Mouse (Mus musculus) liver, embryonic 13.5 days (tissue): ENCODE measurements around the gene Mosmo. TPM values are rescaled to one million over a fixed set of nuclear protein-coding genes. Genes with fewer than 3 reads are reported as not detected.
A peak's percentile ranks its signal among the peaks of the same experiment; 100 is the strongest.

Experiments used
- ATAC-seq: fragments of 200-750 bp; cut with Nextera tagmentation; 2 replicates; pipeline ENCODE4 v1.8.0; 2017; ENCODE audit warnings: low read depth, mild to moderate bottlenecking, moderate number of reproducible peaks, moderate library complexity
- DNase-seq: peaks from one replicate; pipeline ENCODE4 v3.0.0; 2022
- H3K27ac ChIP-seq: fragments of 300-500 bp; sonication (generic); 2 replicates; pipeline ENCODE4 v1.5.1; 2015; ENCODE audit warnings: moderate library complexity, mild to moderate bottlenecking, inconsistent platforms
- H3K27me3 ChIP-seq: fragments of 300-500 bp; sonication (generic); 2 replicates; pipeline ENCODE4 v1.6.1; 2015; ENCODE audit warnings: mild to moderate bottlenecking, inconsistent platforms
- H3K36me3 ChIP-seq: fragments of 300-500 bp; sonication (generic); 2 replicates; pipeline ENCODE4 v1.6.1; 2015; ENCODE audit warnings: mild to moderate bottlenecking, inconsistent platforms
- H3K4me1 ChIP-seq: fragments of 300-500 bp; sonication (generic); replicated peaks from 2 replicates; pipeline ENCODE4 v1.6.1; 2015; ENCODE audit warnings: inconsistent platforms
- H3K4me2 ChIP-seq: fragments of 300-500 bp; sonication (generic); 2 replicates; pipeline ENCODE4 v1.6.1; 2015; ENCODE audit warnings: inconsistent platforms, mild to moderate bottlenecking, moderate library complexity
- H3K4me3 ChIP-seq: fragments of 300-500 bp; sonication (generic); replicated peaks from 2 replicates; pipeline ENCODE4 v1.5.1; 2015; ENCODE audit warnings: mild to moderate bottlenecking, inconsistent platforms
- H3K9ac ChIP-seq: fragments of 300-500 bp; sonication (generic); 2 replicates; pipeline ENCODE4 v1.6.1; 2015; ENCODE audit warnings: mild to moderate bottlenecking, inconsistent platforms
- H3K9me3 ChIP-seq: fragments of 300-500 bp; sonication (generic); replicated peaks from 2 replicates; pipeline ENCODE4 v1.6.1; 2016; ENCODE audit warnings: inconsistent platforms
- WGBS: fragments of 180-500 bp; shearing (Covaris S2); methylation state at CpG from one replicate; pipeline ENCODE4 v1.1.7; 2015; ENCODE audit not compliant: insufficient replicate concordance; 5-methylcytosine and 5-hydroxymethylcytosine counted together
- polyA plus RNA-seq: library from polyadenylated mRNA; unstranded; fragments of >200 nt; fragmentation: Nextera tagmentation; extraction: Ambion mirVana; gene quantifications from 2 replicates; pipeline ENCODE4 v1.2.1, GENCODE M21; 2015

The Mosmo gene
- polyA plus RNA-seq, 1 experiment from 2014 or later, result 7.4 TPM

DNA sequence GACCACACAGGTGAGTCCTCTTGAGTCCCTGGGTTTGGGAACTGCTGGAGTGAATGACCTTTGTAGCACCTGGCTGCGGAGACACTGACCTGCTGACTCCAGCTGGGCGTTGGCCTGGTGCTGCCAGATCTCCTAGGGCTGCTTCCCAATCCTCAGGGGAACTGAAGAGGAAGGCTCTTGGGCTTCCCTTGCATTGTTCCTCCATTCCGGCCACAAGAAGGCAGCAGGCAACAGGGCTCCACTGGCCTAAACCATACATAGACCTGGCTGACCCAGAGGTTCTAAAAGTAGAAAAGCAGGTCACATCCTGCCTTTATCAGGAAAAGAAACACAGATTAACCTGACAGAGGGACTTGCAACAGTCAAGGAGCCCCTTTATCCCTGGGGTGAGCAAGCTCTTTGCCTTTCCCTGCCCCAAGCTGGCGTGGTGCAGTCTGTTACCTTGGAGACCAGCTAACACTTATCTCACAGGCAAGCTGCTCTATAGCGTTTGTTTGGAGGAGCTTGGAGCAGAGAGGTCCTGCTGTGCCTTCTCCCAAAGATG, 62.2 kb downstream of the Mosmo start:
- H3K4me2 ChIP-seq, result no peak overlapping the region
- WGBS, result 23% methylated on average over 5 of the region's 5 CpGs
- H3K4me1 ChIP-seq, result no peaks in the 10 kb centered on the region
- no peak overlapping the region for H3K27ac ChIP-seq
- H3K27me3 ChIP-seq, result peaks cover 16% of the 10 kb centered on the region
- ATAC-seq, result no peak
- H3K36me3 ChIP-seq, result peaks cover 2% of the 10 kb centered on the region; the same call in 1 of the 2 replicates
- no peak overlapping the region for H3K9ac ChIP-seq
- no peaks in the 10 kb centered on the region for H3K9me3 ChIP-seq
- DNase-seq, result no peak
- H3K4me3 ChIP-seq, result no peak overlapping the region

DNA sequence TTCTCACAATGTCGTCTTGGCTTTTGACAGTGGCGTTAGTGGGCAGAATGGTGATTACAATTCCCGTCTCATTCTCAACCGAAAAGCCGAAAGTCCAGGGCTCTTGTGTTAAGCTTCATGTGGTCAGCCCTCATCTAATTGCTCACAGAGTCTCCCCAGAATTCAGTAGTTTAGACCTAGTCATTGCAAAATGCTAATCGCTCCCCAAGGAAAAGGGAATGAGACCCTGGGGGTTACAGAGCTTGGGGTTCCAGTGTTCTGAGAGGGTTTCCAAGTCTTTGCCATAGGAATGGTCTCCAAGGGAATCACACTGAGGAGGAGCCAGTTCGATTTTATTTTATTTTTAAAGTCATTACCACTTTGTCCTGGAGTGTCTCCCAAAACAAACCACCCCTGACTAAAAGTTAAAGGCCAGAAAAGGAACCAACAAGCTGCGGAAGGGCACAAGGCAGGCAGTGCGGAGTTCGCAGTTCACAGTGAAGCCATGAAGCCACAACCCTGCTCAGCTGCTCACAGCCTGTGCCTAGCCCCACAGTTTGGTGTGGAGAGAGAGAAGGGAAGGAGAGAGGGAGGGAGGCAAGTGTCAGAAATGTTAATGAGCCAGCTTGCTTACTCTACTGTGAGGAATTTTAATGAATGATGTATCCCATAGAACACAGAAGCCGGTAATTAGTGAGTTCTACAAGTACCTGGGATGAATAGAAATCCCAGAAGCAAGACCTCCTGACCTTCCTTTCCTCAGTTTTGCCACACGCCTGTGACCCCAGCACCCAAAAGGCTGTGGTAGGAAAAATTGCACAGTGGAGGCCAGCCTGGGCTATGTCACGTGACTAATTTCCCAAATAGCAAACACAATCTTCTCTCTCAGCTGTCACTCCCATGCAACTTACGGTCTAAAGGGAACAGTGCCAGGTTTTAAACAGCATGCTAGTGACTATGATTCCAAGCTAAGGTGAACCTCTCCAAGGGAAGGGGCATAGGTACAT, 66.2 kb downstream of the Mosmo start:
- WGBS, result 64% methylated on average over 14 of the region's 14 CpGs
- Histone ChIP-seq H3K4me3 (no peak overlapping the region), H3K4me2 (no peak overlapping the region), H3K27ac (no peak overlapping the region), H3K27me3 (peaks cover 17% of the 10 kb centered on the region), H3K36me3 (no peaks in the 10 kb centered on the region), H3K9me3 (no peaks in the 10 kb centered on the region), H3K9ac (no peak overlapping the region), H3K4me1 (no peaks in the 10 kb centered on the region)
- no peak for DNase-seq
- no peak for ATAC-seq

DNA sequence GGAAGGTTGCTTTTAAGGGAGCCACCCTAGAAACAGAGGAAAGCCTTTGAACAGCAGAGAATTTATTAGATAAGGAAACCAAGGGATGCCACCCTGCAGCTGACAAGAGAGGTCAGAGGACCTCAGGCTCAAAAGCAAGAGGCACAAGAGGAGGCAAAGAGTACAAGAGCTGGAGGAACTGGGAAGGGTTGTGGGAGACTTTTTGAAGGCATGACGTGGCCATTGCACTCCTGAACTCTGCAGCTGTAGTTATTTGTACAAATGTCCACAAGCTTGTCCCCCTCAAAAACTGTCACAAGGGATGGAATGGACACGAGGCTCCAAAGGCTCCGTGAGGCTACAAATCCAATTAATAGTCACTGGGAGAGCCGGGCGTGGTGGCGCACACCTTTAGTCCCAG, 67.2 kb downstream of the Mosmo start:
- H3K9ac ChIP-seq, result no peak overlapping the region
- peaks cover 17% of the 10 kb centered on the region for H3K27me3 ChIP-seq
- no peaks in the 10 kb centered on the region for H3K4me1 ChIP-seq
- no peak for DNase-seq
- no peak overlapping the region for H3K4me3 ChIP-seq
- no peaks in the 10 kb centered on the region for H3K9me3 ChIP-seq
- no peak for ATAC-seq
- no peak overlapping the region for H3K27ac ChIP-seq
- 70% methylated on average over 6 of the region's 6 CpGs for whole genome bisulfite sequencing
- H3K4me2 ChIP-seq, result no peak overlapping the region
- H3K36me3 ChIP-seq, result no peaks in the 10 kb centered on the region

DNA sequence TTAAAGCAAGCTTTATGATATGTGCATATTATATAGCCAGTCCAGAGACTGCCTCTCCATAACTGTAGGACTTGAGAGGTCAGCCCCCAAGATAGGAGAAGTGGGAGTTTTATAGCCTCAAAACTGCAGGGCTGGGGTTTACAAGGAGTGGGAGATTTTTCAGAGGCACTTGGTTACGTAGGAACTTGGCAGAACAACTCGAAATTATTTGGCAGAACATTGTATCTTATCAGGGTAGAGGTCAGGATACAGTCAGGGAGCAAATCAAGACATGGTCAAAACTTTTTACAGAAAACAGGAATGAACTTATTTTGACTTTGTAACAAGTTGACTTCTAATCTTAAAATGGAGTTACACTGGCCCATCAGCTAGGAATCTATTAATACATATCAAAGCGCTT, 68.6 kb downstream of the Mosmo start:
- no peak overlapping the region for H3K4me2 ChIP-seq
- H3K9me3 ChIP-seq, result no peaks in the 10 kb centered on the region
- no peak for ATAC-seq
- WGBS, result 60% methylated on average over 3 of the region's 3 CpGs
- peaks cover 17% of the 10 kb centered on the region for H3K27me3 ChIP-seq
- H3K36me3 ChIP-seq, result no peaks in the 10 kb centered on the region
- no peaks in the 10 kb centered on the region for H3K4me1 ChIP-seq
- H3K9ac ChIP-seq, result no peak overlapping the region
- DNase-seq, result no peak
- no peak overlapping the region for H3K4me3 ChIP-seq
- no peak overlapping the region for H3K27ac ChIP-seq

DNA sequence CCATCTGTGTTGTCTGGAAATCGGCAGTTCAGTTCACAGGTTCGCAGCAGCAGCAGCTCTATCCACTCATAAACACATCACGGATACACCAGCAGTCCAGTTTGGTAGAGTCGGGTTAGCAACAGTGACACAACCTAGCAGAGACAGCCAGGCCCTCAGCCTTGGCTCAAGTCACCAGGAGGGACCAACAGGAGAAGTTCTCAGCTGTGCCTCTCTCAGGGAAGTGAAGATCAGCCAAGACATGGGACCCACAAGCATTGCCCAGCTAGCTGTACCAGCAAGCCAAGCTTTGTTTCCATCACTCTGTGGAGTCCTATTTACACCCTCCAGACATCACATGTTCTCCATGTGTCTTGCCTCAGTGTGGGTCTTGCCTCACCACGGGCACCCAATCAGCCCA, 69.4 kb downstream of the Mosmo start:
- DNase-seq (no peak), ATAC-seq (no peak)
- Histone ChIP-seq H3K4me2 (no peak overlapping the region), H3K9ac (no peak overlapping the region), H3K36me3 (no peaks in the 10 kb centered on the region), H3K27ac (no peak overlapping the region), H3K4me3 (no peak overlapping the region), H3K27me3 (peaks cover 17% of the 10 kb centered on the region), H3K9me3 (no peaks in the 10 kb centered on the region), H3K4me1 (no peaks in the 10 kb centered on the region)
- WGBS, result 69% methylated on average over 5 of the region's 5 CpGs

DNA sequence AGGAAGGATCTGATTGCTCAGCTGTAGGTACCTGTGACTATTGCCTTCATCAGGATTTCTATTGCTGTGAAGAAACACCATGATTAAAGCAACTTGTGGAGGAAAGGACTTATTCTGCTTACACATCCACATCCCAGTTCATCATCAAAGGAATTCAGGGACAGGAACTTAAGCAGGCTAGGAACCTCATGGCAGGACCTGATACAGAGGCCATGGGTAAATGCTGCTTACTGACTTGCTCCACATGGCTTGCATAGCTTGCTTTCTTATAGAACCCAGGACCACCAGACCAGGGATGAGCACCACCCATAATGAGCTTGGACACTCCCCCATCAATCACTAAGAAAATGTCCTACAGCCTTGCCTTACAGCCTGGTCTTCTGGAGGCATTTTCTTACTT, 71.1 kb downstream of the Mosmo start:
- Histone ChIP-seq H3K9ac (no peak overlapping the region), H3K4me1 (no peaks in the 10 kb centered on the region), H3K36me3 (no peaks in the 10 kb centered on the region), H3K27me3 (peaks cover 11% of the 10 kb centered on the region), H3K4me2 (no peak overlapping the region), H3K27ac (no peak overlapping the region), H3K4me3 (no peak overlapping the region), H3K9me3 (no peaks in the 10 kb centered on the region)
- DNase-seq, result no peak
- ATAC-seq, result no peak

DNA sequence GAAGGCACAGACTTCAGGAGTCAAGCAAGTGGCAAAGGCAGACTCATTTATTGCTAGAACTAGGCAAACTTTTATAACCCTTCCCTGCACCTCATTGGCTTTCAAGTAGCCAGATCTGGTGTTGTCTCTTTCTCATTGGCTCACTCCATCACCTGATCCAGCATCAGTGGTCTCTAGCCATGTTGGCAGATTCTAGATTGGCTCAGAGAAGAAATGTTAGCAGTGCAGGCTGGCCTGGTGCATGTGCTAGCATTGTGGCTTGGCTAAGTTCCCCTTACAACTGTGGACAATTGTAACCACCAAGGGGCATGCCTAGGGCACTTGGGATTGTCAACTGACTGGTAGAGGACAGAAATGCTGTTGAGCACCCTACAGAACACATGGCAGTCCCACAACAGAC, 73.9 kb downstream of the Mosmo start:
- no peak for DNase-seq
- Histone ChIP-seq H3K9ac (no peak overlapping the region), H3K4me1 (no peaks in the 10 kb centered on the region), H3K27me3 (no peaks in the 10 kb centered on the region), H3K27ac (no peak overlapping the region), H3K4me3 (no peak overlapping the region), H3K4me2 (no peak overlapping the region), H3K36me3 (no peaks in the 10 kb centered on the region), H3K9me3 (no peaks in the 10 kb centered on the region)
- no peak for ATAC-seq

DNA sequence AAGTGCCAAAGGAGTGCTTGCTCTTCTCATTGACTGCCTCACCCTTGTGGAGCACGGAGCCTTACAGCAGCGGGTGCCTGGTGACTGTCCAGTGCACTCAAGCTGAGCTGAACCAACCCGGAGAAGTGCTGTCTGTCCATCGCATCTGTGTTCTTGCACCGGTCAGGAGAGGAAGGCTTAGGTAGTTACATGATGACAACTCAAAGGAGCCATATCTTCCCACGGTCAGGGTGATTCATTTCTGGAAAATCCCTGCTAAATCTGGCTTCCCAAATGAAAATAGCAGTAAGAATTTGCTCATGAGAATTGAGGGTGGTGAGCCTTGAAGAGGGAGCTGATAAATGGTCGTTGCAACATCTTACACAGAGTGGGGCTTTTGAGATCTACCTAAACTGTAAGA, 74.5 kb downstream of the Mosmo start:
- no peak overlapping the region for H3K4me2 ChIP-seq
- H3K9ac ChIP-seq, result no peak overlapping the region
- no peak for DNase-seq

DNA sequence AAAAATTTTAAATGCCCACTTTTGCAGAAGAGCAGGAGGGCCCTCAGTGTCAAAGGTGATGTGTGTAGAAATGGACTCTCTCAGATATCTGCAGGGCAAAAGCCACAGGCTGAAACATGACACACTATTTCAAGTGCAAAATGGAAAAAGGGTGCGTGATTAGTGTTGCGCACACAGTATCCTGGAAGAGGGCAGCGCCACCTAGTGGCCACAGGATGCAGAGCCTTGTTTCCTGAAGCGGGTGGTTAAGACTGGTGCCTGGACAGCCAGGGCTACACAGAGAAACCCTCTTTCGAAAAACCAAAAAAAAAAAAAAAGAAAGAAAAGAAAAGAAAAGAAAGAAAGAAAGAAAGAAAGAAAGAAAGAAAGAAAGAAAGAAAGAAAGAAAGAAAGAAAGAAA, 77.3 kb downstream of the Mosmo start:
- 10% methylated on average over 5 of the region's 5 CpGs for WGBS
- no peak overlapping the region for H3K4me3 ChIP-seq
- H3K36me3 ChIP-seq, result no peaks in the 10 kb centered on the region
- no peak overlapping the region for H3K27ac ChIP-seq
- H3K4me1 ChIP-seq, result no peaks in the 10 kb centered on the region
- no peak overlapping the region for H3K4me2 ChIP-seq
- H3K9ac ChIP-seq, result no peak overlapping the region
- ATAC-seq (no peak; the same call in 1 of the 2 replicates), DNase-seq (peak; percentile 54)
- H3K9me3 ChIP-seq, result no peaks in the 10 kb centered on the region
- H3K27me3 ChIP-seq, result no peaks in the 10 kb centered on the region

More for the DNA sequence above, 74.5 kb downstream of the Mosmo start:
- Histone ChIP-seq H3K36me3 (no peaks in the 10 kb centered on the region), H3K4me1 (no peaks in the 10 kb centered on the region), H3K9me3 (no peaks in the 10 kb centered on the region), H3K27me3 (no peaks in the 10 kb centered on the region), H3K27ac (no peak overlapping the region), H3K4me3 (no peak overlapping the region)
- 64% methylated on average over 7 of the region's 7 CpGs for WGBS
- no peak for ATAC-seq

DNA sequence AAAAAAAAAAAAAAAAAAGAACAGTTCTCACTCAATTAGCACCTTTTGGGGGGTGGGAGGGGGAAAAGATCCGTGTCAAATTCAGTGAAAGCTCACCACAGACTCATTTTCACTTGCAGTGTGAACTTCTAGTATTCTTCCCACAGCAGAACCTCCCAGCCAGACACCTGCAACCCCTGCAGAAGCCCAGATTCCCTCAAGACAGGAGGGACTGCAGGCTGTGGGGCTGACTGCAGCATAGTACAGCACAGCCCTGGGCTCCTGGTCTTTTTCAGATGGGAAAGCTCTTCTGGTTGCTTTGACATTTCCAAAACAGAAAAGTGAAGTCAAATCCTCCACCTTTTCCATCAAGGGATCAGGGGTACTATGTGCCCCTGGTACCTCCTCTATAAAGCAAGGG, 90.0 kb downstream of the Mosmo start:
- Histone ChIP-seq H3K27ac (no peak overlapping the region), H3K9me3 (no peaks in the 10 kb centered on the region), H3K36me3 (no peaks in the 10 kb centered on the region), H3K4me3 (no peak overlapping the region), H3K27me3 (no peaks in the 10 kb centered on the region), H3K4me1 (no peaks in the 10 kb centered on the region), H3K9ac (no peak overlapping the region), H3K4me2 (no peak overlapping the region)
- 0% methylated on average over 1 of the region's 1 CpGs for WGBS
- no peak for ATAC-seq
- DNase-seq, result no peak

DNA sequence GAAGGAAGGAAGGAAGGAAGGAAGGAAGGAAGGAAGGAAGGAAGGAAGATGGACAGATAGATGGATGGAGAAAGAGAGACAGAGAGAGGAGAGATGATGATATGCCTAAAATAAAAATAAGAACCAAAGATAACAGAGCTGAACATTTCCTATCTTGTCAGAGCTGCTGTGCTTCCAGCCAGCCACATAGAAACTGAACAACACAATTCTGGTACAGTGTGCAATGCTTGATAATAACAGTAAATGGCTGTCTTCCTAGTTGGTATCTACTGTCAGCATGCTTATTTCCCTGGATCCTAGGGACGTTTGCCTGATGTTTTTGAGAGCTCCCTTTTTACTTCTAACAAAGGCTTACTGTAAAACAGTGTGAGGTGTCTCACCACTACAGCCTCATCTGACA, 94.0 kb downstream of the Mosmo start:
- ATAC-seq (no peak), DNase-seq (no peak)
- no peaks in the 10 kb centered on the region for H3K4me1 ChIP-seq
- H3K27ac ChIP-seq, result no peak overlapping the region
- H3K36me3 ChIP-seq, result no peaks in the 10 kb centered on the region
- whole genome bisulfite sequencing, result 19% methylated on average over 1 of the region's 1 CpGs
- H3K4me3 ChIP-seq, result no peak overlapping the region
- H3K9me3 ChIP-seq, result no peaks in the 10 kb centered on the region
- H3K4me2 ChIP-seq, result no peak overlapping the region
- H3K27me3 ChIP-seq, result no peaks in the 10 kb centered on the region
- H3K9ac ChIP-seq, result no peak overlapping the region

DNA sequence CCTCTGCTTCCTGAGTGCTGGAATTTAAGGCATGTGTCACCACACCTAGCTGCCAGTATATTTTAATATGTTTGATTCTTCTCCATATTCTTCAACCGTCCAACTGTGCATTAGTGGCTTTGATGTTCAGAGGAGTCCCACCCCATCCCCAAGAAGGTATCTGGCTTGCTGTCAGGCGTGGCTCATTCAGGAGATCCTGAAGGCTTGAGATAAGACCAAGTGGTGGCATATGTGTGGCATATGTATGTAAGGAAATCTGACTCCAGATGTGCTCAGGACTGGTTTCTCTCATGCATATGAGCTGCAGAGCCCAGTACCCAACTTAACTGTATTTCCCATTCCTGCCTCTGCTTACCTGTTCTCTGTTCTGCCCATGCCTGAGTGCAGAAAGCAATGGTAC, 100.6 kb downstream of the Mosmo start:
- Histone ChIP-seq H3K4me3 (no peak overlapping the region), H3K4me1 (peaks cover 6% of the 10 kb centered on the region), H3K36me3 (no peaks in the 10 kb centered on the region), H3K4me2 (no peak overlapping the region), H3K27ac (no peak overlapping the region), H3K9ac (no peak overlapping the region), H3K9me3 (no peaks in the 10 kb centered on the region), H3K27me3 (no peaks in the 10 kb centered on the region)
- DNase-seq (no peak), ATAC-seq (peak; percentile 81)
- WGBS, result 11% methylated on average over 2 of the region's 2 CpGs
